Mouse (Mus musculus): Measurements from ENCODE around the gene Abat.

The Abat gene

GRCm38 (mm10) chr16:8665367-8665766, 152.1 kb downstream of the Abat start:
- POLR2A ChIA-PET, result interaction anchor here in 3 of 4 experiments (0.6 to 15.7 kb wide), 14 partner anchors 7 to 1394 kb away, joined by 3 to 184 read pairs (median 3); partner anchors contain the start of genes Mettl22 (in 2 of the 3), Carhsp1 (in 1 of the 3), Gm5767 (in 1 of the 3) and Pmm2 (in 1 of the 3)
- CTCF ChIA-PET, result no interaction called here

GRCm38 (mm10) chr16:8666452-8666851, 153.2 kb downstream of the Abat start:
- POLR2A ChIA-PET, result interaction anchor here in 3 of 4 experiments (0.8 to 4.1 kb wide), 17 partner anchors 10 to 255 kb away, joined by 3 to 49 read pairs (median 3); partner anchors contain the start of gene Mettl22 (in 1 of the 3)
- CTCF ChIA-PET, result interaction anchor here in 3 of 4 experiments (0.5 to 1.2 kb wide), 5 partner anchors 11 to 258 kb away, joined by 3 to 4 read pairs (median 4); no protein-coding TSS in a partner anchor

- ChIA-PET POLR2A (interaction anchor here (0.6 to 4.1 kb wide), 25 partner anchors 8 to 202 kb away, joined by 3 to 49 read pairs (median 3); no protein-coding TSS in a partner anchor), CTCF (interaction anchor here in 3 of 4 experiments (1.0 to 1.5 kb wide), 6 partner anchors 24 to 258 kb away, joined by 3 to 6 read pairs (median 4); no protein-coding TSS in a partner anchor)
Measured at GRCm38 (mm10) chr16:8667261-8667660, 154.0 kb downstream of the Abat start.

GRCm38 (mm10) chr16:8667814-8668213, 154.6 kb downstream of the Abat start:
- POLR2A ChIA-PET, result interaction anchor here (0.5 to 4.1 kb wide), 28 partner anchors 8 to 1549 kb away, joined by 3 to 49 read pairs (median 3); no protein-coding TSS in a partner anchor
- CTCF ChIA-PET, result interaction anchor here in 3 of 4 experiments (0.6 to 1.5 kb wide), 8 partner anchors 11 to 259 kb away, joined by 3 to 6 read pairs (median 4); no protein-coding TSS in a partner anchor

- CTCF ChIA-PET, result interaction anchor here in 3 of 4 experiments (0.6 to 1.5 kb wide), 7 partner anchors 12 to 260 kb away, joined by 3 to 6 read pairs (median 5); no protein-coding TSS in a partner anchor
- POLR2A ChIA-PET, result interaction anchor here (0.5 to 4.1 kb wide), 24 partner anchors 8 to 1548 kb away, joined by 3 to 49 read pairs (median 3); no protein-coding TSS in a partner anchor
Measured at GRCm38 (mm10) chr16:8668386-8668785, 155.2 kb downstream of the Abat start.

GRCm38 (mm10) chr16:8669432-8669831, 156.2 kb downstream of the Abat start:
- POLR2A ChIA-PET, result interaction anchor here in 3 of 4 experiments (0.6 to 6.8 kb wide), 20 partner anchors 9 to 198 kb away, joined by 3 to 184 read pairs (median 4); partner anchors contain the start of genes Mettl22 (in 1 of the 3), Pmm2 (in 1 of the 3) and Tmem186 (in 1 of the 3)
- CTCF ChIA-PET, result interaction anchor here in 1 of 4 experiments (1.2 kb wide), 1 partner anchor 137 kb away, joined by 4 read pairs; no protein-coding TSS in a partner anchor

- ChIA-PET CTCF (interaction anchor here (0.5 to 4.8 kb wide), 10 partner anchors 14 to 762 kb away, joined by 3 to 40 read pairs (median 4); no protein-coding TSS in a partner anchor), POLR2A (interaction anchor here (0.6 to 6.8 kb wide), 74 partner anchors 9 to 1117 kb away, joined by 3 to 184 read pairs (median 4); partner anchors contain the start of genes Mettl22 (in 3 of the 4), Pmm2 (in 3 of the 4), Tmem186 (in 3 of the 4) and Abat (in 1 of the 4))
Measured at GRCm38 (mm10) chr16:8670041-8671035, 157.1 kb downstream of the Abat start.
